Mouse (Mus musculus): ENCODE results near the gene Cox19. TPM values are rescaled to one million over a fixed set of nuclear protein-coding genes. Genes with fewer than 3 reads are reported as not detected.

Cox19 gene
- polyA plus RNA-seq, 1 experiment from 2014 or later, result 93.2 TPM

GRCm38 (mm10) chr5:139332590-139333272 lies 18.5 kb downstream of the Cox19 start:
- peak overlapping the region; percentile 49 for H3K27ac ChIP-seq
- peaks cover 22% of the 10 kb centered on the region for H3K4me1 ChIP-seq
- H3K9me3 ChIP-seq, result no peaks in the 10 kb centered on the region
- DNase-seq (ENCODE audit: low spot score), result no peak
- H3K4me3 ChIP-seq, result no peak overlapping the region
- peaks cover 67% of the 10 kb centered on the region for H3K27me3 ChIP-seq (ENCODE audit: insufficient read depth, poor library complexity, severe bottlenecking)
- WGBS, result 69% methylated on average over 8 of the region's 8 CpGs
- peaks cover 29% of the 10 kb centered on the region for H3K36me3 ChIP-seq

GRCm38 (mm10) chr5:139331742-139332141 lies 19.5 kb downstream of the Cox19 start:
- Histone ChIP-seq H3K9me3 (no peaks in the 10 kb centered on the region), H3K4me3 (no peak overlapping the region), H3K4me1 (peaks cover 15% of the 10 kb centered on the region), H3K27me3 (ENCODE audit: insufficient read depth, poor library complexity, severe bottlenecking) (peaks cover 77% of the 10 kb centered on the region), H3K36me3 (peaks cover 21% of the 10 kb centered on the region), H3K27ac (no peak overlapping the region)
- 23% methylated on average over 8 of the region's 8 CpGs for WGBS
- DNase-seq (ENCODE audit: low spot score), result peak; percentile 86

GRCm38 (mm10) chr5:139330766-139331165 lies 20.5 kb downstream of the Cox19 start:
- Histone ChIP-seq H3K27ac (no peak overlapping the region), H3K9me3 (no peaks in the 10 kb centered on the region), H3K4me3 (no peak overlapping the region), H3K27me3 (ENCODE audit: insufficient read depth, poor library complexity, severe bottlenecking) (peaks cover 81% of the 10 kb centered on the region), H3K4me1 (peaks cover 15% of the 10 kb centered on the region), H3K36me3 (peaks cover 13% of the 10 kb centered on the region)
- DNase-seq (ENCODE audit: low spot score), result no peak
- WGBS, result 66% methylated on average over 7 of the region's 7 CpGs

- Histone ChIP-seq H3K27ac (no peak overlapping the region), H3K27me3 (ENCODE audit: insufficient read depth, poor library complexity, severe bottlenecking) (peaks cover 96% of the 10 kb centered on the region), H3K36me3 (no peaks in the 10 kb centered on the region), H3K4me3 (no peak overlapping the region), H3K4me1 (peaks cover 25% of the 10 kb centered on the region), H3K9me3 (no peaks in the 10 kb centered on the region)
- 69% methylated on average over 7 of the region's 7 CpGs for WGBS
- no peak for DNase-seq (ENCODE audit: low spot score)
Observed at GRCm38 (mm10) chr5:139327634-139328020, 23.6 kb downstream of the Cox19 start.

GRCm38 (mm10) chr5:139326986-139327633 lies 24.1 kb downstream of the Cox19 start:
- DNase-seq (ENCODE audit: low spot score), result no peak
- no peak overlapping the region for H3K27ac ChIP-seq
- H3K4me1 ChIP-seq, result peaks cover 20% of the 10 kb centered on the region
- H3K27me3 ChIP-seq (ENCODE audit: insufficient read depth, poor library complexity, severe bottlenecking), result peaks cover 96% of the 10 kb centered on the region
- H3K9me3 ChIP-seq, result no peaks in the 10 kb centered on the region
- H3K4me3 ChIP-seq, result no peak overlapping the region
- H3K36me3 ChIP-seq, result no peaks in the 10 kb centered on the region
- WGBS, result 64% methylated on average over 7 of the region's 7 CpGs

- Histone ChIP-seq H3K9me3 (no peaks in the 10 kb centered on the region), H3K27me3 (ENCODE audit: insufficient read depth, poor library complexity, severe bottlenecking) (peaks cover 96% of the 10 kb centered on the region), H3K36me3 (no peaks in the 10 kb centered on the region), H3K27ac (no peak overlapping the region), H3K4me1 (peaks cover 15% of the 10 kb centered on the region), H3K4me3 (no peak overlapping the region)
- no peak for DNase-seq (ENCODE audit: low spot score)
- WGBS, result 65% methylated on average over 13 of the region's 13 CpGs
Observed at GRCm38 (mm10) chr5:139326111-139326696, 25.0 kb downstream of the Cox19 start.

GRCm38 (mm10) chr5:139325395-139325966 lies 25.7 kb downstream of the Cox19 start, which contains the start of gene Adap1:
Gene Adap1 (minus strand): TSS chr5:139325622.
- no peaks in the 10 kb centered on the region for H3K36me3 ChIP-seq
- 5% methylated on average over 61 of the region's 61 CpGs for WGBS
- peaks cover 15% of the 10 kb centered on the region for H3K4me1 ChIP-seq
- peaks cover 96% of the 10 kb centered on the region for H3K27me3 ChIP-seq (ENCODE audit: insufficient read depth, poor library complexity, severe bottlenecking)
- no peaks in the 10 kb centered on the region for H3K9me3 ChIP-seq
- H3K4me3 ChIP-seq, result peak within 1 kb of the TSS; percentile 75
- H3K27ac ChIP-seq, result peak within 1 kb of the TSS; percentile 75
- no peak for DNase-seq (ENCODE audit: low spot score)

GRCm38 (mm10) chr5:139324691-139325394 lies 26.4 kb downstream of the Cox19 start:
- no peak for DNase-seq (ENCODE audit: low spot score)
- WGBS, result 3% methylated on average over 61 of the region's 62 CpGs
- peaks cover 15% of the 10 kb centered on the region for H3K4me1 ChIP-seq
- peaks cover 96% of the 10 kb centered on the region for H3K27me3 ChIP-seq (ENCODE audit: insufficient read depth, poor library complexity, severe bottlenecking)
- peak overlapping the region; percentile 75 for H3K27ac ChIP-seq
- peak overlapping the region; percentile 75 for H3K4me3 ChIP-seq
- no peaks in the 10 kb centered on the region for H3K36me3 ChIP-seq
- no peaks in the 10 kb centered on the region for H3K9me3 ChIP-seq

GRCm38 (mm10) chr5:139324045-139324491 lies 27.1 kb downstream of the Cox19 start:
- H3K27ac ChIP-seq, result no peak overlapping the region
- H3K9me3 ChIP-seq, result no peaks in the 10 kb centered on the region
- H3K36me3 ChIP-seq, result no peaks in the 10 kb centered on the region
- H3K27me3 ChIP-seq (ENCODE audit: insufficient read depth, poor library complexity, severe bottlenecking), result peaks cover 91% of the 10 kb centered on the region
- DNase-seq (ENCODE audit: low spot score), result no peak
- WGBS, result 66% methylated on average over 5 of the region's 5 CpGs
- H3K4me1 ChIP-seq, result peaks cover 15% of the 10 kb centered on the region
- peak overlapping the region; percentile 75; the same call in 1 of the 2 replicates for H3K4me3 ChIP-seq

- Histone ChIP-seq H3K4me3 (no peak overlapping the region), H3K4me1 (peaks cover 15% of the 10 kb centered on the region), H3K36me3 (no peaks in the 10 kb centered on the region), H3K27me3 (ENCODE audit: insufficient read depth, poor library complexity, severe bottlenecking) (peaks cover 91% of the 10 kb centered on the region), H3K9me3 (no peaks in the 10 kb centered on the region), H3K27ac (no peak overlapping the region)
- DNase-seq (ENCODE audit: low spot score), result no peak
- 80% methylated on average over 9 of the region's 9 CpGs for WGBS
Observed at GRCm38 (mm10) chr5:139323260-139323924, 27.8 kb downstream of the Cox19 start.

- Histone ChIP-seq H3K4me1 (peaks cover 15% of the 10 kb centered on the region), H3K27ac (no peak overlapping the region), H3K9me3 (no peaks in the 10 kb centered on the region), H3K27me3 (ENCODE audit: insufficient read depth, poor library complexity, severe bottlenecking) (peaks cover 81% of the 10 kb centered on the region), H3K4me3 (no peak overlapping the region), H3K36me3 (no peaks in the 10 kb centered on the region)
- DNase-seq (ENCODE audit: low spot score), result no peak
- 76% methylated on average over 6 of the region's 6 CpGs for WGBS
Observed at GRCm38 (mm10) chr5:139321331-139321730, 29.9 kb downstream of the Cox19 start.

- WGBS, result 79% methylated on average over 7 of the region's 7 CpGs
- Histone ChIP-seq H3K27me3 (ENCODE audit: insufficient read depth, poor library complexity, severe bottlenecking) (peaks cover 72% of the 10 kb centered on the region), H3K4me3 (no peak overlapping the region)
Observed at GRCm38 (mm10) chr5:139320424-139320823, 30.8 kb downstream of the Cox19 start.

More at GRCm38 (mm10) chr5:139320424-139320823, 30.8 kb downstream of the Cox19 start:
- Histone ChIP-seq H3K4me1 (peaks cover 15% of the 10 kb centered on the region), H3K9me3 (no peaks in the 10 kb centered on the region), H3K27ac (no peak overlapping the region), H3K36me3 (no peaks in the 10 kb centered on the region)
- no peak for DNase-seq (ENCODE audit: low spot score)

Data from heart, embryonic 10.5 days (tissue).